Mouse (Mus musculus) left cerebral cortex, postnatal 14 days (tissue): ENCODE results near the gene Ampd3. TPM values are rescaled to one million over a fixed set of nuclear protein-coding genes. Genes with fewer than 3 reads are reported as not detected.

ENCODE experiments used
- DNase-seq, 2 experiments: peaks; one replicate each; pipeline ENCODE4 v3.0.0; 2021 to 2022; ENCODE audit warnings: low spot score in 2 of 2, mixed read lengths in 1 of 2
- intact Hi-C: fragments of 180-260 bp; cut with DNase I; formaldehyde crosslinking; loops from one replicate; pipeline ENCODE4 v1.15.1; 2025
- total RNA-seq, 2 experiments: library from RNA; stranded (reverse); gene quantifications; 2 replicates each; pipeline ENCODE4 v1.2.3; 2021

Ampd3 gene
- total RNA-seq, 2 experiments from 2014 or later, result 23.6 to 28.2 TPM

DNA sequence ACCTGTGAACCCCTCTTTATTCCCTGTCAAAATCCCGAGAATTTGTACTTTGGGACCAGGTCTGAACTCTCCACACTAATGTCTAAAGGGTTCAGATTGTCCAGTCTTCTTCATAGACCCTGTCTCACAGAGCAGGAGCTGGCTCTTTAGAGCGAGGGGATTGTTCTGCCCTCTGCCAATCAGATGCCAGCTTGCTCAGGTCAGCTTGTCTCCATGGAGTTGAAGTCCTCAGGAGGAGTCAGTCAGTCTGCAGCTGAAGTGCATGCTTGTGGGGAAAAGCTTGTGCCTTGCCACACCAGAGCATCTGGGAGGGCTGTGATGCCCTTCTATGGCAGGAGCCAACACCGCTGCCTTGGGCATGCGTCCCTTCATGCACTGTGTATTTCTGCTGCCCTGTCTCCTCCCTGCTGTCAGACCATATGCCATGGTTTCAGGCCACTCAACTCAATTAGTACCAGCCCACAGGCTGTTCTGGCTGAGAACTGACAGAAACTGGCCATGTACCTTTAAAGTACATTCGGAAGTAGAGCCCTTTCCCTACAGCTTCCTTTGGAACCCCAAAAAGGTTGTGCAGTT is 5.3 kb upstream of the Ampd3 start:
- intact Hi-C loops, result no loop called here
- no peak for DNase-seq

GRCm38 (mm10) chr7:110768451-110769064 is 552 bp downstream of the Ampd3 start:
- DNase-seq, result peak in 1 of 2 experiments; percentile 40
- intact Hi-C loops, result no loop called here

GRCm38 (mm10) chr7:110769094-110769493 is 1.1 kb downstream of the Ampd3 start:
- intact Hi-C loops, result no loop called here
- DNase-seq, result peak in 1 of 2 experiments; percentile 29

- intact Hi-C loops, result no loop called here
Observed at GRCm38 (mm10) chr7:110770949-110771348, 2.9 kb downstream of the Ampd3 start.

GRCm38 (mm10) chr7:110772343-110772742 is 4.3 kb downstream of the Ampd3 start:
- DNase-seq, result no peak
- intact Hi-C loops, result no loop called here

More at GRCm38 (mm10) chr7:110770949-110771348, 2.9 kb downstream of the Ampd3 start:
- DNase-seq, result no peak

DNA sequence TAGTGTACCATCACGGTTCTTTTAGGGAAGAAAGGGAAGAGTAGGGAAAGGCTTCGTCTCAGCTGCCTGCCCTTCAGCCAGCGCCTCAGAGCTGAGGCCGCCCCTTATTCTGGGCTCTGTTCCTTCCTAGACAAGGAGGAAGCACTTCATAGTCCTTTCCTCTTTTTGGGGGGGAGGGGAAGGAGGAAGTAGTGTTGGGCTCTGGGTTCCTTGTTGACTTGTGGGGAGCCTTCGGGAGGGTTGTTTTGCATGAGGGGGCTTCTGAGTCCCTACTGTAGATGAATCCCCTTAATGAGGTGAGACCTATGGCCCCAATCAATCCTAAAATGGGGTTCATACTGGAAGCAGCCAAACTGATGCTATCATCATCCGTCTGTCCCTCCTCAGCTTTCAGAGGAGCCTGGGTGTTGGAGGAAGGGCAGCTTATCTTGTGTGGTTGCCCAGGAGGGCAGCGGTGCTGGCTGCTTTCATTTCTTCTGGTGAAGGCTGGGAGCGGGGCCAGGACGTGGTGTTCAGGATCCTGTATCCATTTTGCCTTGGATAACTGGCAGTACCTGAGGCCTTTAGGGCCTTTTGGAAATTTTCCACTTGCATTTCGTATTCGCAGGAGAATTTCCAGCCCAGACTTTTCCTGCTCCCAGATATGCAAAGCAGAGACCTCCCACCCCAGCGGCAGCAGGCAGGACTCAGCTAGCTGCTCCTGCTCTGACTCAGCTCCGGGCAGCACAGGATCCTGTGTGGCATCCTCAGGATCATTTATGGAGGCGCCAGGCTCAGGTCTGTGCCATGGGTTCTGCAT is 5.4 kb downstream of the Ampd3 start:
- intact Hi-C loops, result no loop called here
- DNase-seq, result peak in 1 of 2 experiments; percentile 62

DNA sequence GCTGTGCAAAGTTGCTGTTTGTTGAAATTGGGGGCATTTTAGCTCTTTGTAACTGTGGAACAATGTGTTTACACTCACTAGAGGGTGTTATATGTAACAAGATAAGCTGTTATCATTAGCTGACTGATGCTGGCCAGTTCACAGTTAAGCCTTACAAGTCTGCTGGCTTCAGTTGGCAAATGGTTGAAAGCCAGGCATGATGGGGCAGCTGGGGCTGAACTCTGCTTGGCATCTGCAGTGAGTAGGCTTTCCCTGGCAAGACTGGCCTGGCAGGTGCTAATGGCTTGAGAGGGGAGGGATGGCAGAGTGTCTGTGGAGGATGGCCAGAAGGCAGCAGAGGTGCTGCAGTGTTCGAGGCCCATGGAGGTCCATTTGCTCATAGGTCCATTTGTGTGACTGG is 6.1 kb downstream of the Ampd3 start:
- peak in 1 of 2 experiments; percentile 38 for DNase-seq
- intact Hi-C loops, result no loop called here

DNA sequence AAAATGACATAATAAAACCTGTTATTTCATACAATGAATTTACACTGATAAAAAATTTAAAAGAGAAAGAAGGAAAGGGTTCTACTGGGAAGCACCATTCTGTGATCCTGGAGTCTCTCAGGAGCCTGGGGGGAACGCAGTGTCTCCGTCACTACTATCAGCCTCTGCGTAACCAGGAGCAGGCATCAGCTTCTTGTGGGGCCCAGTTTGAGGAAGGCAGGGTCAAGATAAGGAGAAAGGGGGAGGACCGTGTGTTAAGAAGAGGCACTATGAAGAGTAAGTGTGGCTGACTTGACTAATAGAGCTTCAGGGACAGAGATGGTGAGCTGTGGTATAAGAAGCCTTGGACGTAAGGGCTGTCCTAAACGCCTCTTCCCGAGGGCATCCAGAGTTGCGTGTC is 6.7 kb downstream of the Ampd3 start:
- no peak for DNase-seq
- intact Hi-C loops, result no loop called here

GRCm38 (mm10) chr7:110777146-110778001 is 9.4 kb downstream of the Ampd3 start:
- intact Hi-C loops, result no loop called here
- no peak for DNase-seq

DNA sequence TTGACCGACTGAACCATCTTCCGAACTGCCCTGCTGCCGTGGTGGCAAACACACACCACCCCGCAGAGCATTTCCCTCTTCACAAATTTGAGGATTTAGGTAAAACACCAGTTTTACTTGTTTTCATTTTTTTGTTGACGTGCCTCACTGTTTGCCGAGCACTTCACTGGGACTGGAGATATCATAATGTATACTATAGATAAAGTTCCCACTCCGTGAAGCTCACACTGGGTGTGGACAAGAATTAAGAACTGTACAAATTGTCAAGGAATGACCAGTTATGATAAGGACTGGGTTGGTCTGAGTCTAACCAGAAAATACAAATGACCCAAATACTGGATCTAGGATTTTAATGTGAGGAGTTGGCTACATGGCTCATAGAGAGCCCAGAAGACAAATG is 10.9 kb downstream of the Ampd3 start:
- intact Hi-C loops, result no loop called here

GRCm38 (mm10) chr7:110779605-110780111 is 11.7 kb downstream of the Ampd3 start:
- intact Hi-C loops, result no loop called here
- DNase-seq, result peak; percentile 55 to 57

More for the DNA sequence above, 10.9 kb downstream of the Ampd3 start:
- DNase-seq, result no peak

GRCm38 (mm10) chr7:110780520-110780919 is 12.5 kb downstream of the Ampd3 start:
- DNase-seq, result no peak
- intact Hi-C loops, result no loop called here

- peak; percentile 66 to 72 for DNase-seq
- intact Hi-C loops, result no loop called here
Observed at GRCm38 (mm10) chr7:110781231-110781711, 13.3 kb downstream of the Ampd3 start.

DNA sequence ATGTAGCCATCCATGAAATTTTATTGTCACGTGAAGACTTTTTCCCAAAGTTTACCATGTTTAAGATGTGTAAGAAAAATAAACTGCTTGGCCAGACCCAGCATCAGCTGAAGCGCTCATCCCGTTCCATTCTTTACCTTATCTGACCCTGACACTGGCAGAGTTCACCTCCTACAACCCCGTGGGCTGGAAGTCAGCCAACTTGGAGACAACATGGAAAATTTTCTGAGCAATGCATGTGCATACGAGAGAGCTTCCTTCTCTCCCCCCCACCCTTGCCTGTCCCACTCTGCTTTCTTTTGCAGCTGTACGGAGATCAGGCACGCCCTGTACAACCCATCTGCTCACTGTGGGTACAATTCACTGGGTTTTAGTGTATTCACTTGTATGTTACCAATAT is 14.1 kb downstream of the Ampd3 start:
- intact Hi-C loops, result no loop called here
- DNase-seq, result peak in 1 of 2 experiments; percentile 30

GRCm38 (mm10) chr7:110782845-110783478 is 15.0 kb downstream of the Ampd3 start:
- intact Hi-C loops, result no loop called here
- DNase-seq, result no peak

- intact Hi-C loops, result no loop called here
- DNase-seq, result no peak
Observed at GRCm38 (mm10) chr7:110784965-110785364, 17.0 kb downstream of the Ampd3 start.

DNA sequence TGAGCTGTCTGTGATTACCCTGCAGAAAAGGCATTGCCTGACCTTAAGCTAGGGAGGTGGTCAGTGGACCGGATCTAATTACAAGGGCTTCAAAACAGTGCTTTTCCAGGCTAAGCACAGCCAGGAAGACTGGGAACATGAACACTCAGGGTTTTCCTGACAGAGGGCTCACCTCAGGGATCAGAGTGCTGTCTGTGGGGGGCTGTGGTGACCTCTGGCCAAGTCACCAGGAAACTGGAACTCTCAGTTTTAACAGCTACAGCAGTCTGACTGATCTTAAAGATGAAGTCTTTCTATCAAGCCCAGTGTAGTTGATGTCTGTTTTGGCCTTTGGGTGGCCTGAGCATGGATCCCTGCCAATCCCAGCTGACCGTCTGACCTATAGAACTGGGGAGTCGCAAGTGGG is 17.7 kb downstream of the Ampd3 start:
- intact Hi-C loops, result no loop called here
- no peak for DNase-seq

- DNase-seq, result no peak
- intact Hi-C loops, result no loop called here
Observed at GRCm38 (mm10) chr7:110787310-110787709, 19.3 kb downstream of the Ampd3 start.

GRCm38 (mm10) chr7:110790878-110791277 is 22.9 kb downstream of the Ampd3 start:
- intact Hi-C loops, result no loop called here
- DNase-seq, result no peak
